Mouse (Mus musculus): ENCODE measurements around the gene Sgo2a. TPM values are rescaled to one million over a fixed set of nuclear protein-coding genes. Genes with fewer than 3 reads are reported as not detected.

Sgo2a gene
- total and polyA plus RNA-seq, 2 experiments: 0.28 TPM; not detected in 1

- TF ChIP-seq CTCF (IDR thresholded peaks at IDR 0.05; ENCODE audit: low read depth, low read length) (no peak), POLR2A (IDR thresholded peaks at IDR 0.05; ENCODE audit: extremely low read depth, insufficient read depth, low read length) (no peak)
- Histone ChIP-seq H3K27ac (replicated peaks; ENCODE audit: insufficient read depth, low read depth, low read length) (no peak overlapping the region), H3K27me3 (ENCODE audit: control insufficient read depth, insufficient read depth, low read length) (no peaks in the 10 kb centered on the region), H3K4me1 (ENCODE audit: control insufficient read depth, insufficient read depth, low read length) (no peaks in the 10 kb centered on the region), H3K4me3 (ENCODE audit: insufficient read depth, low read depth, low read length) (no peak overlapping the region), H3K79me2 (ENCODE audit: control insufficient read depth, insufficient read depth, low read length) (no peaks in the 10 kb centered on the region), H3K36me3 (ENCODE audit: control insufficient read depth, insufficient read depth, low read length) (peaks cover 20% of the 10 kb centered on the region), H3K9ac (ENCODE audit: low read depth, low read length) (no peak overlapping the region)
- WGBS: 89% methylated on average over 16 of the region's 16 CpGs
- no peak for DNase-seq (ENCODE audit: extremely low read depth, low read depth, low spot score)
Observed at GRCm38 (mm10) chr1:57953586-57954375, 42.0 kb upstream of the Sgo2a start.

GRCm38 (mm10) chr1:57954376-57954765, 41.4 kb upstream of the Sgo2a start:
- TF ChIP-seq CTCF (IDR thresholded peaks at IDR 0.05; ENCODE audit: low read depth, low read length) (no peak), POLR2A (IDR thresholded peaks at IDR 0.05; ENCODE audit: extremely low read depth, insufficient read depth, low read length) (no peak)
- Histone ChIP-seq H3K4me3 (ENCODE audit: insufficient read depth, low read depth, low read length) (no peak overlapping the region), H3K9ac (ENCODE audit: low read depth, low read length) (no peak overlapping the region), H3K36me3 (ENCODE audit: control insufficient read depth, insufficient read depth, low read length) (peaks cover 20% of the 10 kb centered on the region), H3K4me1 (ENCODE audit: control insufficient read depth, insufficient read depth, low read length) (no peaks in the 10 kb centered on the region), H3K27ac (replicated peaks; ENCODE audit: insufficient read depth, low read depth, low read length) (no peak overlapping the region), H3K27me3 (ENCODE audit: control insufficient read depth, insufficient read depth, low read length) (no peaks in the 10 kb centered on the region), H3K79me2 (ENCODE audit: control insufficient read depth, insufficient read depth, low read length) (no peaks in the 10 kb centered on the region)
- 88% methylated on average over 5 of the region's 5 CpGs for WGBS
- DNase-seq (ENCODE audit: extremely low read depth, low read depth, low spot score): no peak

GRCm38 (mm10) chr1:57955774-57956173, 40.0 kb upstream of the Sgo2a start:
- 100% methylated on average over 1 of the region's 1 CpGs for WGBS

GRCm38 (mm10) chr1:57969327-57970271, 26.2 kb upstream of the Sgo2a start:
- H3K27me3 ChIP-seq (ENCODE audit: control insufficient read depth, insufficient read depth, low read length): no peaks in the 10 kb centered on the region
- WGBS: under 1% methylated on average over 65 of the region's 65 CpGs
- DNase-seq (ENCODE audit: extremely low read depth, low read depth, low spot score): peak; percentile 64
- peak; percentile 66; the same call in 1 of the 2 replicates for TF ChIP-seq POLR2A (IDR thresholded peaks at IDR 0.05; ENCODE audit: extremely low read depth, insufficient read depth, low read length)
- TF ChIP-seq CTCF (IDR thresholded peaks at IDR 0.05; ENCODE audit: low read depth, low read length): peak; percentile 79
- H3K9ac ChIP-seq (ENCODE audit: low read depth, low read length): peak overlapping the region; percentile 86
- H3K4me1 ChIP-seq (ENCODE audit: control insufficient read depth, insufficient read depth, low read length): no peaks in the 10 kb centered on the region
- H3K27ac ChIP-seq (replicated peaks; ENCODE audit: insufficient read depth, low read depth, low read length): peak overlapping the region; percentile 26; the same call in 1 of the 2 replicates
- peaks cover 2% of the 10 kb centered on the region; the same call in 1 of the 2 replicates for H3K36me3 ChIP-seq (ENCODE audit: control insufficient read depth, insufficient read depth, low read length)
- no peaks in the 10 kb centered on the region for H3K79me2 ChIP-seq (ENCODE audit: control insufficient read depth, insufficient read depth, low read length)
- H3K4me3 ChIP-seq (ENCODE audit: insufficient read depth, low read depth, low read length): peak overlapping the region; percentile 77

More at GRCm38 (mm10) chr1:57955774-57956173, 40.0 kb upstream of the Sgo2a start:
- H3K4me1 ChIP-seq (ENCODE audit: control insufficient read depth, insufficient read depth, low read length): no peaks in the 10 kb centered on the region
- H3K79me2 ChIP-seq (ENCODE audit: control insufficient read depth, insufficient read depth, low read length): no peaks in the 10 kb centered on the region
- peaks cover 20% of the 10 kb centered on the region for H3K36me3 ChIP-seq (ENCODE audit: control insufficient read depth, insufficient read depth, low read length)
- H3K9ac ChIP-seq (ENCODE audit: low read depth, low read length): no peak overlapping the region
- H3K27ac ChIP-seq (replicated peaks; ENCODE audit: insufficient read depth, low read depth, low read length): no peak overlapping the region
- TF ChIP-seq POLR2A (IDR thresholded peaks at IDR 0.05; ENCODE audit: extremely low read depth, insufficient read depth, low read length): no peak
- no peak for TF ChIP-seq CTCF (IDR thresholded peaks at IDR 0.05; ENCODE audit: low read depth, low read length)
- no peak for DNase-seq (ENCODE audit: extremely low read depth, low read depth, low spot score)
- H3K4me3 ChIP-seq (ENCODE audit: insufficient read depth, low read depth, low read length): no peak overlapping the region
- no peaks in the 10 kb centered on the region for H3K27me3 ChIP-seq (ENCODE audit: control insufficient read depth, insufficient read depth, low read length)

- TF ChIP-seq CTCF (IDR thresholded peaks at IDR 0.05; ENCODE audit: low read depth, low read length) (no peak), POLR2A (IDR thresholded peaks at IDR 0.05; ENCODE audit: extremely low read depth, insufficient read depth, low read length) (no peak)
- Histone ChIP-seq H3K27me3 (ENCODE audit: control insufficient read depth, insufficient read depth, low read length) (no peaks in the 10 kb centered on the region), H3K27ac (replicated peaks; ENCODE audit: insufficient read depth, low read depth, low read length) (no peak overlapping the region), H3K79me2 (ENCODE audit: control insufficient read depth, insufficient read depth, low read length) (no peaks in the 10 kb centered on the region), H3K36me3 (ENCODE audit: control insufficient read depth, insufficient read depth, low read length) (peaks cover 2% of the 10 kb centered on the region; the same call in 1 of the 2 replicates), H3K4me1 (ENCODE audit: control insufficient read depth, insufficient read depth, low read length) (no peaks in the 10 kb centered on the region), H3K4me3 (ENCODE audit: insufficient read depth, low read depth, low read length) (no peak overlapping the region), H3K9ac (ENCODE audit: low read depth, low read length) (no peak overlapping the region)
- no peak for DNase-seq (ENCODE audit: extremely low read depth, low read depth, low spot score)
- 83% methylated on average over 2 of the region's 2 CpGs for WGBS
Observed at GRCm38 (mm10) chr1:57971588-57971987, 24.2 kb upstream of the Sgo2a start.
